Mouse (Mus musculus) liver, adult 2 months (tissue): ENCODE measurements at regions not wholly inside any gene's neighbourhood (a gene's known extent, or its start where the extent isn't known, plus 50 kb on each side); places are given as distances from the start of the nearest gene placed in this dataset.

ENCODE experiments used
- DNase-seq: peaks from one replicate; pipeline ENCODE4 v3.0.0-alpha.2; 2011; ENCODE audit warnings: low read depth, low spot score; ENCODE audit errors: extremely low read depth
- H3K27ac ChIP-seq: fragments of 200-500 bp; replicated peaks from 2 replicates; pipeline ENCODE4 v1.5.1; 2012; ENCODE audit warnings: low read depth, mild to moderate bottlenecking, control low read depth, inconsistent platforms, low read length; ENCODE audit not compliant: insufficient read depth
- H3K27me3 ChIP-seq: fragments of 200-500 bp; 2 replicates; pipeline ENCODE4 v1.6.1; 2012; ENCODE audit warnings: mild to moderate bottlenecking, moderate library complexity, low read length, inconsistent platforms; ENCODE audit not compliant: control insufficient read depth, insufficient read depth
- H3K36me3 ChIP-seq: fragments of 200-500 bp; 2 replicates; pipeline ENCODE4 v1.6.1; 2012; ENCODE audit warnings: low read length, inconsistent platforms; ENCODE audit not compliant: control insufficient read depth, insufficient read depth
- H3K4me1 ChIP-seq: fragments of 200-500 bp; 2 replicates; pipeline ENCODE4 v1.6.1; 2011; ENCODE audit warnings: low read length; ENCODE audit not compliant: control insufficient read depth, insufficient read depth
- H3K4me3 ChIP-seq: fragments of 200-500 bp; 2 replicates; pipeline ENCODE4 v1.5.1; 2011; ENCODE audit warnings: low read depth, mild to moderate bottlenecking, control low read depth, low read length, moderate library complexity; ENCODE audit not compliant: insufficient read depth
- H3K79me2 ChIP-seq: fragments of 200-500 bp; 2 replicates; pipeline ENCODE4 v1.6.1; 2012; ENCODE audit warnings: inconsistent platforms, mild to moderate bottlenecking, low read length, moderate library complexity; ENCODE audit not compliant: control insufficient read depth, insufficient read depth
- H3K9ac ChIP-seq: fragments of 200-500 bp; 2 replicates; pipeline ENCODE4 v1.6.1; 2012; ENCODE audit warnings: low read depth, mild to moderate bottlenecking, control low read depth, inconsistent platforms, low read length
- CTCF ChIP-seq: fragments of 200-500 bp; IDR thresholded peaks from 2 replicates; pipeline ENCODE4 v1.5.1; 2011; ENCODE audit warnings: low read depth, low read length, control low read depth
- POLR2A ChIP-seq: fragments of 200-500 bp; IDR thresholded peaks from 2 replicates; pipeline ENCODE4 v1.6.1; 2011; ENCODE audit warnings: low read length, control low read depth; ENCODE audit not compliant: insufficient read depth; ENCODE audit errors: extremely low read depth
- WGBS: fragments of 180-500 bp; shearing (Covaris S2); methylation state at CpG from one replicate; pipeline ENCODE4 v1.1.7; 2018; 5-methylcytosine and 5-hydroxymethylcytosine counted together

DNA sequence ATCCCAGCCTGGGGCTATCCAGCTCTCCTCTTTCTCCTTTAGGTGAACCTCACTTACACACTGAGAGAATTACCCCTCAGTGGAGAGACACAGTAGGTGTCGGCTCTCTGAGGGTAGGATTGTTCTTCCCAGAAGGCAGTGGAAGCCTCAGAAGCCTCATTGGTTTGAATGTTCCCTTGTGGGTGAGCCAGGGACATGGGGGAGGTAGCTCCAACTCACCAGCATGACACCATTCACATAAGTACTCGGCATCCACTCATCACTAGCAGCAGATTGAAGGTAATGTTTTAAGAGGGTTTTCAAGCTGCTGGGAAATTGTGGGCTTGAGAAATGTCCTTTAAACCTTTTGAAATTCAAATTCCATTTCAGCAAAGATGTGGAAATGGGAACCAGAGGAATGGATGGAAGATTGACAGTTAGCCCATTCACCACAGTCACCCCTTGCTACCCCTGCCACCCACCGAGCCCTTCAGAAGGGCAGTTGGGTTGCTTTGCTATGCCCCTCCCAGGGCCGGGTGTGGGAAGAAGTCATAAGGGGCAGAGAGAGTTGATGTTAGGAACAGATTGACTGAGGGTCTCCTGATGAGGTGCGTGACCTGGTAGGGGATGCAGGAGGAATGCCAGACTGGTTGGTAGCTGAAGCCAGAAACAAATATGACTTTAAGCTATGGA lies 310.0 kb upstream of the Epha4 start:
- no peak overlapping the region for H3K4me3 ChIP-seq
- WGBS, result 66% methylated on average over 5 of the region's 5 CpGs
- TF ChIP-seq CTCF (no peak), POLR2A (no peak)

DNA sequence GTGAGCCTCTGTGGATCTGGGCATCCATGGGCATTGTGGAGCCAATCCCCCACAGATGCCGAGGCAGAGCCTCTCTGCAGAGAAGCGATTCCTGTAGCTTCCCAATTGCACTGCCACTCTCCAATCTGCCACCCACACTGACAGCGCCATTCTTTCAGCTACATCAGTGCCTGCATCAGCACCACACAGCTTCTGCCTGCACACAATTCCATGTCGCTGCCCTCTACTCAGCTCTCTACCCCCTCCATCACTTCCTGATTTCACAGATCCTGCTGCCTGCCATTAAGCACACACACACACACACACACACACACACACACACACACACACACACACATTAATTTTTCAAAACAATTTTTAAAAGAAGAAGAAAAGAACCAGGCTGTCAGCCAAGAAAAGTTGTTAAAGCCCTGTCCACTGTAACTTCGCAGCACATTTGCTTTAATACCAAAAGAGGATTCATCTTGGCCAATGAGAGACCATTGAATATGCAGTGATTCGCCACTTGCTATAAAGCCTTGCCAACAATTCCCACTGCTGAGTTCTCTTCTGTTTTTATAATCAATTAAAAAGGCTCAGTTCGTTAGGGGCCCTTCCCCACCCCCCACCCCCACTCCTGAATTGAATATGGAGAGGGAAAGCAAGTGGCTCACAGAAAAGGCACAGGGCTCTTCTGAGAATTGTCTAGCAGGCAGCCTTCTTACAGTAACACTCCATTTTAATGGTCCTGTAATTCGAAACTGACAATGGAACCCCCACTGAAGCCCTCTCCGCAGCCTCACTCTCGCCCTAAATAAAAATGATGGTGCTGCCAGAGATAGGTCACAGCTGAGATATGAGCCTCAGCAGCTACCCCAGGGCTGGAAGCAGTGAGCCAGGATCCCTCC lies 309.2 kb upstream of the Epha4 start:
- no peak overlapping the region for H3K9ac ChIP-seq
- H3K36me3 ChIP-seq, result no peaks in the 10 kb centered on the region
- TF ChIP-seq POLR2A, result no peak
- no peak for TF ChIP-seq CTCF
- no peak for DNase-seq
- H3K4me1 ChIP-seq, result no peaks in the 10 kb centered on the region
- H3K4me3 ChIP-seq, result no peak overlapping the region
- H3K27me3 ChIP-seq, result no peaks in the 10 kb centered on the region
- WGBS, result 47% methylated on average over 10 of the region's 10 CpGs
- no peaks in the 10 kb centered on the region for H3K79me2 ChIP-seq
- H3K27ac ChIP-seq, result no peak overlapping the region

More for the DNA sequence above, 310.0 kb upstream of the Epha4 start:
- H3K27ac ChIP-seq, result no peak overlapping the region
- DNase-seq, result no peak
- H3K9ac ChIP-seq, result no peak overlapping the region
- no peaks in the 10 kb centered on the region for H3K27me3 ChIP-seq
- H3K36me3 ChIP-seq, result no peaks in the 10 kb centered on the region
- no peaks in the 10 kb centered on the region for H3K79me2 ChIP-seq
- H3K4me1 ChIP-seq, result no peaks in the 10 kb centered on the region

DNA sequence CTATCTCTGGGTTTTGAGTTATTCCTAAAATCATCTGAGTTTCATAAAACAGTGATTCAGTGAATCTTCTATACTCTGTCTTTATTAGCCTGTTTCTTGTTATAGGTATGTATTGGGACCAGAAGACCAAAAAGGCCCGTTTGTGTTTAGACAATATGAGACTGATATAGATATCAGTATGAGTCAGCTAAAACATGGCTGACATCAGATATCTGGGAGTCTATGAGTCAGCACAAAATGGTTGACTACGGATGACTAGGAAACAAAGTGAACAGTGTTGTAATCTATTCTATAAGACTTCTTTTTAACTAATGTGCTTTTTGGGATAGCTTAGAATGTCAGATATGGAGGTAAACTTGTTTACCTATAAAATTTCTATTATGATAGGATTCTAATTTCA lies 305.2 kb upstream of the Epha4 start:
- no peaks in the 10 kb centered on the region for H3K79me2 ChIP-seq
- H3K4me3 ChIP-seq, result no peak overlapping the region
- TF ChIP-seq CTCF, result no peak
- no peak for TF ChIP-seq POLR2A
- H3K27me3 ChIP-seq, result no peaks in the 10 kb centered on the region
- no peaks in the 10 kb centered on the region for H3K4me1 ChIP-seq
- WGBS, result 70% methylated on average over 2 of the region's 2 CpGs
- H3K36me3 ChIP-seq, result no peaks in the 10 kb centered on the region
- H3K27ac ChIP-seq, result no peak overlapping the region
- H3K9ac ChIP-seq, result no peak overlapping the region
- DNase-seq, result no peak

DNA sequence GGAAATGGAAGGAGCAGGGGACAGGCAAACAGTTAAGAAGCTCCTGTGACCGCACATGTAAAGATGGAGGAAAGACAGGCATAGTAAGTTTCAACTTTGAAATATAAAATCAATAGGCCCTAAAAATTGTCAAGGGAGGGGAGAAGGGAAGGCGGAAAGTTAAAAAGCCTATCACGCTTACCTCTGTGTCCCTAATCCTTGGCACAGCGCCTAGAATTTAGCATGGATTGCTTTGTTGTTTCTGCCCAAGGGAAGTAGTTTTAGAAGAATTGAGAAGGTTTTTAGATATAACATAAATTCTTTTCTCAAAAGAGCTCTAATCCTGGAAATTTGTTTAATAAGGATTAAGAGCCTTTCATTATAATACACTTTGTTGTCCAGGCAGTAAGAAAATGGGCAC lies 300.6 kb upstream of the Epha4 start:
- WGBS, result 89% methylated on average over 4 of the region's 4 CpGs
- TF ChIP-seq CTCF (no peak), POLR2A (no peak)
- no peaks in the 10 kb centered on the region for H3K79me2 ChIP-seq
- H3K27me3 ChIP-seq, result no peaks in the 10 kb centered on the region
- H3K27ac ChIP-seq, result no peak overlapping the region
- H3K4me3 ChIP-seq, result no peak overlapping the region
- H3K4me1 ChIP-seq, result no peaks in the 10 kb centered on the region
- DNase-seq, result no peak
- H3K36me3 ChIP-seq, result no peaks in the 10 kb centered on the region
- no peak overlapping the region for H3K9ac ChIP-seq

DNA sequence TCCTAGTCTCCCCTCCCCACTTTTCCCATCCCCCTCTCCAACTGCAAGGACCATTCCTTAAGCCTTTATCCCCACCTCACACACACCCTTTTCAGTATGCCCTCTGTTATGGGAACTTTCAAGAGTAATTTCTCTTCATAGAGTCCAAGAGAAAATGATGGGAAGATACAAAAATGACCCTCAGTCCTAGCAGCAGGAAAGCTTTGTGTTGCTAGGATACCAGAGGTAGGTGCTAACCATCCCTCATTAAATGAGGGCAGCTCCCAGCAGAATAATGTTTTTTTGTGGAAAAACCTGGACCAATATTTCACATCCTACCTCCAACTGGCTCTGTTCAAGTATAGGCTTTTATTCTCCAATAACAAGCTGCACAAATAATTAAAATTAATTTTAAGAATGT lies 296.7 kb upstream of the Epha4 start:
- H3K4me3 ChIP-seq, result no peak overlapping the region
- no peaks in the 10 kb centered on the region for H3K36me3 ChIP-seq
- TF ChIP-seq POLR2A (no peak), CTCF (no peak)
- H3K4me1 ChIP-seq, result no peaks in the 10 kb centered on the region
- H3K27me3 ChIP-seq, result no peaks in the 10 kb centered on the region
- DNase-seq, result no peak
- H3K9ac ChIP-seq, result no peak overlapping the region
- no peaks in the 10 kb centered on the region for H3K79me2 ChIP-seq
- no peak overlapping the region for H3K27ac ChIP-seq

DNA sequence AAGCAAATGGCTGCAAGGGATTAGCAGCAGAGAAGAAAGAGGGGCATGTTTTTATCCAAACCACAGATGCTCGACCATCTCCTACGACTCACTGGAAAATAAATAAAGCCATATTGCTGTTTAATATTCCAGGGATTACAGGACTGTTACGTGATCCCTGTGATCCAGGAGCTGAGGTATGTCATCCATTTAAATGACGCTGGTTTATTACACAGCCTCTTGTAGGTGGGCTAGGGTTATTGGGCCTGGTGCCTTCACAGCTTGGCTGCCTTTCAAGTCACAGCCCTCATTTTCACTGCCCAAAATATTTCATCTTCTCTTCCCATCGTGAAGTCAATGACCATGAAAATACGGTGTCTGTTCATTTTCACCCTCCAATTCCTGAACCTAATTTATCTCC lies 276.1 kb upstream of the Epha4 start:
- DNase-seq, result no peak
- TF ChIP-seq POLR2A (no peak), CTCF (no peak)
- 81% methylated on average over 6 of the region's 6 CpGs for WGBS
- Histone ChIP-seq H3K4me1 (no peaks in the 10 kb centered on the region), H3K36me3 (no peaks in the 10 kb centered on the region), H3K27me3 (no peaks in the 10 kb centered on the region), H3K27ac (no peak overlapping the region), H3K79me2 (no peaks in the 10 kb centered on the region), H3K4me3 (no peak overlapping the region), H3K9ac (no peak overlapping the region)
